Mouse (Mus musculus) heart, postnatal 0 days (tissue): ENCODE measurements at regions not wholly inside any gene's neighbourhood (a gene's known extent, or its start where the extent isn't known, plus 50 kb on each side); places are given as distances from the start of the nearest gene placed in this dataset.

Experiments used
- ATAC-seq: fragments of 200-750 bp; cut with Nextera tagmentation; 2 replicates; pipeline ENCODE4 v1.8.0; 2017; ENCODE audit warnings: low read depth, moderate number of reproducible peaks, moderate library complexity; ENCODE audit not compliant: insufficient read depth
- DNase-seq: peaks from one replicate; pipeline ENCODE4 v3.0.0-alpha.2; 2016; ENCODE audit warnings: low spot score
- H3K27ac ChIP-seq: fragments of 300-500 bp; sonication (generic); 2 replicates; pipeline ENCODE4 v1.5.1; 2014; ENCODE audit warnings: low read depth, mild to moderate bottlenecking
- H3K27me3 ChIP-seq: fragments of 300-500 bp; sonication (generic); 2 replicates; pipeline ENCODE4 v1.6.1; 2014; ENCODE audit warnings: low read length, mixed read lengths; ENCODE audit not compliant: control insufficient read depth, insufficient read depth
- H3K36me3 ChIP-seq: fragments of 300-500 bp; sonication (generic); replicated peaks from 2 replicates; pipeline ENCODE4 v1.6.1; 2014; ENCODE audit warnings: low read length, mixed read lengths; ENCODE audit not compliant: control insufficient read depth, insufficient read depth
- H3K4me1 ChIP-seq: fragments of 300-500 bp; sonication (generic); 2 replicates; pipeline ENCODE4 v1.6.1; 2014; ENCODE audit warnings: antibody characterized with exemption; ENCODE audit not compliant: control insufficient read depth, insufficient read depth
- H3K4me2 ChIP-seq: fragments of 300-500 bp; sonication (generic); 2 replicates; pipeline ENCODE4 v1.6.1; 2014; ENCODE audit warnings: low read depth, mild to moderate bottlenecking, low read length, moderate library complexity
- H3K4me3 ChIP-seq: fragments of 300-500 bp; sonication (generic); 2 replicates; pipeline ENCODE4 v1.5.1; 2014; ENCODE audit warnings: low read depth, low read length
- H3K9ac ChIP-seq: fragments of 300-500 bp; sonication (generic); replicated peaks from 2 replicates; pipeline ENCODE4 v1.6.1; 2014; ENCODE audit warnings: low read depth, low read length, mixed read lengths
- H3K9me3 ChIP-seq: fragments of 300-500 bp; sonication (generic); replicated peaks from 2 replicates; pipeline ENCODE4 v1.6.1; 2016; ENCODE audit warnings: low read length; ENCODE audit not compliant: control insufficient read depth
- CTCF ChIP-seq: IDR thresholded peaks from 2 replicates; pipeline ENCODE4 v1.5.1; 2016; ENCODE audit warnings: antibody characterized with exemption, control low read depth, low read depth
- EP300 ChIP-seq: IDR thresholded peaks from 2 replicates; pipeline ENCODE4 v1.6.1; 2016; ENCODE audit warnings: antibody characterized with exemption, low read depth
- WGBS: fragments of 180-500 bp; shearing (Covaris S2); extraction: QIAGEN DNeasy Blood & Tissue Kit; methylation state at CpG from one replicate; pipeline ENCODE4 v1.1.7; 2014; 5-methylcytosine and 5-hydroxymethylcytosine counted together

DNA sequence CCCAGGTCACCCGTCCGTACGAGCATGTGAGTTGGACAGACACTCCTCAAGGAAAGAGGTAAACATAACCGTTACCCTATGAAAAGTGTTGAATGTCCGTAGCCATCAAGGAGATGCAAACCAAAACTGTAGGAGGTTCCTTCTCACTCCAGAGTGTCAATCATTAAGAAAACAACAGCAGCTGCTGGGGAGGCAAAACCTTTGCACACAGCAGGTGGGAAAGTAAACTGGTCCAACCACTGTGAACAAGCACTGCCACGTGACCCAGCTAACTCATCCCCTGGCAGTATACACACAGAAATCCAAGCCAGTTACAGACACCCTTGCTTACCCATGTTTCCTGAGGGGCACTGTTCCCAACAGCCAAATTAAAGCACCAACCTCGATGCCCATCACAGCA lies 54.7 kb upstream of the Irx5 start:
- ATAC-seq (no peak), DNase-seq (no peak)
- Histone ChIP-seq H3K36me3 (no peaks in the 10 kb centered on the region), H3K4me2 (no peak overlapping the region), H3K9ac (no peak overlapping the region), H3K27ac (no peak overlapping the region), H3K9me3 (peaks cover 4% of the 10 kb centered on the region; the same call in 1 of the 2 replicates), H3K27me3 (0 out of 2 replicates have a peak, but pooled peaks cover 3% of the 10 kb centered on the region), H3K4me1 (no peaks in the 10 kb centered on the region), H3K4me3 (no peak overlapping the region)
- WGBS: 76% methylated on average over 7 of the region's 7 CpGs
- TF ChIP-seq CTCF: no peak
- no peak for TF ChIP-seq EP300

GRCm38 (mm10) chr8:92301029-92301428 lies 56.4 kb upstream of the Irx5 start:
- Histone ChIP-seq H3K9ac (no peak overlapping the region), H3K27ac (no peak overlapping the region)
- 73% methylated on average over 3 of the region's 3 CpGs for WGBS

GRCm38 (mm10) chr8:92286841-92287811 lies 70.3 kb upstream of the Irx5 start:
- H3K9me3 ChIP-seq: no peaks in the 10 kb centered on the region
- H3K4me3 ChIP-seq: no peak overlapping the region
- no peaks in the 10 kb centered on the region for H3K4me1 ChIP-seq
- no peak overlapping the region for H3K4me2 ChIP-seq
- no peak for ATAC-seq
- no peak for TF ChIP-seq CTCF
- TF ChIP-seq EP300: no peak
- no peaks in the 10 kb centered on the region for H3K36me3 ChIP-seq
- DNase-seq: no peak
- no peak overlapping the region for H3K9ac ChIP-seq
- H3K27ac ChIP-seq: no peak overlapping the region
- H3K27me3 ChIP-seq: 0 out of 2 replicates have a peak, but pooled peaks cover 10% of the 10 kb centered on the region
- 67% methylated on average over 26 of the region's 26 CpGs for WGBS

More at GRCm38 (mm10) chr8:92301029-92301428, 56.4 kb upstream of the Irx5 start:
- H3K4me3 ChIP-seq: no peak overlapping the region
- H3K36me3 ChIP-seq: no peaks in the 10 kb centered on the region
- H3K4me1 ChIP-seq: no peaks in the 10 kb centered on the region
- TF ChIP-seq CTCF (no peak), EP300 (no peak)
- DNase-seq (no peak), ATAC-seq (no peak)
- 0 out of 2 replicates have a peak, but pooled peaks cover 3% of the 10 kb centered on the region for H3K27me3 ChIP-seq
- no peak overlapping the region for H3K4me2 ChIP-seq
- H3K9me3 ChIP-seq: peaks cover 4% of the 10 kb centered on the region; the same call in 1 of the 2 replicates

- DNase-seq (no peak), ATAC-seq (no peak)
- H3K9me3 ChIP-seq: no peaks in the 10 kb centered on the region
- no peaks in the 10 kb centered on the region for H3K27me3 ChIP-seq
- no peak overlapping the region for H3K27ac ChIP-seq
- no peak overlapping the region for H3K4me2 ChIP-seq
- 83% methylated on average over 5 of the region's 5 CpGs for WGBS
- H3K4me1 ChIP-seq: no peaks in the 10 kb centered on the region
- no peak overlapping the region for H3K4me3 ChIP-seq
- no peak overlapping the region for H3K9ac ChIP-seq
- TF ChIP-seq CTCF (no peak), EP300 (no peak)
- H3K36me3 ChIP-seq: no peaks in the 10 kb centered on the region
These were observed 81.7 kb upstream of the Irx5 start for GRCm38 (mm10) chr8:92275755-92276154.

GRCm38 (mm10) chr8:92272726-92273125 lies 84.7 kb upstream of the Irx5 start:
- Histone ChIP-seq H3K4me2 (no peak overlapping the region), H3K27ac (no peak overlapping the region), H3K4me1 (no peaks in the 10 kb centered on the region), H3K9me3 (peaks cover 9% of the 10 kb centered on the region; the same call in 1 of the 2 replicates), H3K36me3 (no peaks in the 10 kb centered on the region), H3K9ac (no peak overlapping the region), H3K27me3 (no peaks in the 10 kb centered on the region), H3K4me3 (no peak overlapping the region)
- TF ChIP-seq CTCF (no peak), EP300 (no peak)
- 97% methylated on average over 1 of the region's 1 CpGs for WGBS
- no peak for DNase-seq
- no peak for ATAC-seq
